Mouse (Mus musculus) adrenal gland, postnatal 4 days (tissue): ENCODE data around the gene Cadm4. TPM values are rescaled to one million over a fixed set of nuclear protein-coding genes. Genes with fewer than 3 reads are reported as not detected.
A peak's percentile ranks its signal among the peaks of the same experiment; 100 is the strongest.

Experiments used
- DNase-seq, 2 experiments: peaks; one replicate each; pipeline ENCODE4 v3.0.0; 2021 to 2022; ENCODE audit warnings: low spot score in 2 of 2, mixed read lengths in 2 of 2
- total RNA-seq, 2 experiments: library from RNA; stranded (reverse); gene quantifications; 2 replicates each; pipeline ENCODE4 v1.2.3; 2021

Cadm4 gene
- total RNA-seq, 2 experiments from 2014 or later: 12.6 to 17.7 TPM

- DNase-seq: no peak
Measured at GRCm38 (mm10) chr7:24528861-24529260, 47.0 kb downstream of the Cadm4 start.

GRCm38 (mm10) chr7:24529580-24529979 lies 47.8 kb downstream of the Cadm4 start:
- DNase-seq: no peak

- peak; percentile 93 to 99 for DNase-seq
Measured at GRCm38 (mm10) chr7:24530062-24530931, 48.5 kb downstream of the Cadm4 start, which contains the start of gene Irgq. Gene Irgq (plus strand): TSS chr7:24530689.

- peak; percentile 39 to 45 for DNase-seq
Measured at GRCm38 (mm10) chr7:24531211-24531971, 49.6 kb downstream of the Cadm4 start.

GRCm38 (mm10) chr7:24533031-24533571 lies 51.3 kb downstream of the Cadm4 start:
- no peak for DNase-seq

GRCm38 (mm10) chr7:24533806-24534205 lies 52.0 kb downstream of the Cadm4 start:
- DNase-seq: no peak

- DNase-seq: no peak
Measured at GRCm38 (mm10) chr7:24534301-24534700, 52.5 kb downstream of the Cadm4 start.

- no peak for DNase-seq
Measured at GRCm38 (mm10) chr7:24537081-24537480, 55.3 kb downstream of the Cadm4 start.

- DNase-seq: no peak
Measured at GRCm38 (mm10) chr7:24537591-24537990, 55.8 kb downstream of the Cadm4 start.

GRCm38 (mm10) chr7:24538154-24538553 lies 56.3 kb downstream of the Cadm4 start:
- no peak for DNase-seq

GRCm38 (mm10) chr7:24538701-24539100 lies 56.9 kb downstream of the Cadm4 start:
- no peak for DNase-seq

- DNase-seq: no peak
Measured at GRCm38 (mm10) chr7:24539686-24540085, 57.9 kb downstream of the Cadm4 start.

- no peak for DNase-seq
Measured at GRCm38 (mm10) chr7:24544506-24544905, 62.7 kb downstream of the Cadm4 start.

- DNase-seq: no peak
Measured at GRCm38 (mm10) chr7:24546068-24546614, 64.3 kb downstream of the Cadm4 start, which contains the start of the genes Pinlyp and Xrcc1. Gene Pinlyp (minus strand): TSS chr7:24546118. Gene Xrcc1 (plus strand): TSS chr7:24546289.

GRCm38 (mm10) chr7:24546634-24547389 lies 65.0 kb downstream of the Cadm4 start:
- peak; percentile 96 to 99 for DNase-seq

- DNase-seq: no peak
Measured at GRCm38 (mm10) chr7:24547534-24548036, 65.8 kb downstream of the Cadm4 start.

- DNase-seq: no peak
Measured at GRCm38 (mm10) chr7:24551985-24552759, 70.3 kb downstream of the Cadm4 start.
